Mouse (Mus musculus): ENCODE results near the gene U90926. TPM values are rescaled to one million over a fixed set of nuclear protein-coding genes. Genes with fewer than 3 reads are reported as not detected.

The U90926 gene
- polyA plus RNA-seq, 1 experiment: not detected

DNA sequence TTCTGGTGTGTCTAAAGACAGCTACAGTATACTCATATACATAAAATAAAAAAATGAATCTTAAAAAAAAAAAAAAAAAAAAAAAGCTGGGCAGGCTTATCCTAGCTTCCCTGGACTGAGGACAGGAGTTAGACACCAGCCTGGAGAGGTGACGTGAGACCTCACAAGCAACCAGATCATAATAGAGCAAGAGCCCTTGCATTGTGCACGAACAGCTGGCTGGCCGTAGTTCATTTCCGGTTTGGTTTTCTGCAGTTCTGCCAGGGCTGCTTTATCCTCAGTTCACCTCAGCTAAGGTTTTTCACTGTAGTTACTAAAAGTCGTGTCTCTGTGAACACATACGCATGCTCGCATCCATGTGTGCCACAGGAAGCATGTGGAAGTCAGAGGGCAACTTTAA is 12.6 kb upstream of the U90926 start:
- TF ChIP-seq TAL1 (IDR thresholded peaks at IDR 0.05; ENCODE audit: low read length) (no peak), GATA1 (IDR thresholded peaks at IDR 0.05; ENCODE audit: low read length) (no peak)
- H3K9me3 ChIP-seq (ENCODE audit: control insufficient read depth, low read length): no peaks in the 10 kb centered on the region
- no peaks in the 10 kb centered on the region for H3K4me1 ChIP-seq (ENCODE audit: control insufficient read depth)
- H3K36me3 ChIP-seq (ENCODE audit: control insufficient read depth): no peaks in the 10 kb centered on the region
- H3K4me3 ChIP-seq (replicated peaks): no peak overlapping the region
- peaks cover 7% of the 10 kb centered on the region for H3K27me3 ChIP-seq (ENCODE audit: control insufficient read depth)

DNA sequence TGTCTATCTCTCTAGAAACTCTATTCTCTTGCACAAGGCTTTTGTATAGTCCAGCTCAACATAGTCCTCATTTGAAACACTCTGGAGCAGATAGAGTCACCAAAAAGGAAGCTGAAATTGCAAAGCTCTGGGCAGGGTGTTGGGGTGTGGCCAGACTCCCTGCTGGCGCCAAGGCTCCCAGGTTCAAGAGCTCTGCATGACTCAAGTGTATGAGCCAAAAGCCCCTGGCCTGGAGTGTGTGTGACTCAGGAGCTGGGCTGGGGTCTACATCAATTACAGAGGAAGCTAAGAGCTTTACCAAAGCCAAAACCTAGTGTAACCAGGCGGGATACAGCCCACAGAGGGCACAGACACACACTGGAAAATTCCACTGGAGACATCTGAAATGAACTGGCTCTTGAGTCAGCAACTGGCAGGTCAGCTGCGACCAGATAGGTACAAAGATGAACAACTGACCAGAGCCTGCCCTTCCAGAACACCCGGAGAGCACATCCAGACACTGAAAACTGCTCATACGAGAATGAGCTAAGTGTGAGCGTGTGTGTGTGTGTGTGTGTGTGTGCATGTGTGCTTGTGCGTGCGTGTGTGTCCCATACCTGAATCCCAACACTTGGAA is 5.2 kb upstream of the U90926 start:
- no peak overlapping the region for H3K4me3 ChIP-seq (replicated peaks)
- no peaks in the 10 kb centered on the region for H3K9me3 ChIP-seq (ENCODE audit: control insufficient read depth, low read length)
- H3K27me3 ChIP-seq (ENCODE audit: control insufficient read depth): no peaks in the 10 kb centered on the region
- H3K4me1 ChIP-seq (ENCODE audit: control insufficient read depth): no peaks in the 10 kb centered on the region
- H3K36me3 ChIP-seq (ENCODE audit: control insufficient read depth): no peaks in the 10 kb centered on the region
- TF ChIP-seq TAL1 (IDR thresholded peaks at IDR 0.05; ENCODE audit: low read length) (no peak), GATA1 (IDR thresholded peaks at IDR 0.05; ENCODE audit: low read length) (no peak)

DNA sequence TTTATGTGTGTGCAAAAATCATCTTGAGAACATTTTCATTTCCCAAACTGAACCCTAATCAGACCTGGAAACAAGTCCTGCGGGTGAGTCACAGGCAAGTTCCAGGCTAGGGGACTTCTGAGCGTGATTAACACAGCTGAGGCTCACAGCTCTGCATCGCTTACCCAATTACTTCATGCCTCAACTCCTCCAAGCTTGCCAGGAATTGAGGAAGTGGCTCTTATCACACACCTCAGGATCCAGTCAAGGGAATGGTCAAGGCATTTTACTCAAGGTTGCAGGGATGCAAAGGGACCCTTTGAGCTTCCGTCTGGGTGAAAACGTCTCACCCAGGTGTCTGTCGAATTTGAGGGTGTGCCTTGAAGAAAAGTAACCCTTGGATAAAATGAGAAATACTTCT is 4.6 kb upstream of the U90926 start:
- no peak overlapping the region for H3K4me3 ChIP-seq (replicated peaks)
- TF ChIP-seq TAL1 (IDR thresholded peaks at IDR 0.05; ENCODE audit: low read length) (no peak), GATA1 (IDR thresholded peaks at IDR 0.05; ENCODE audit: low read length) (no peak)
- no peaks in the 10 kb centered on the region for H3K9me3 ChIP-seq (ENCODE audit: control insufficient read depth, low read length)
- H3K4me1 ChIP-seq (ENCODE audit: control insufficient read depth): no peaks in the 10 kb centered on the region
- H3K27me3 ChIP-seq (ENCODE audit: control insufficient read depth): no peaks in the 10 kb centered on the region
- H3K36me3 ChIP-seq (ENCODE audit: control insufficient read depth): no peaks in the 10 kb centered on the region

DNA sequence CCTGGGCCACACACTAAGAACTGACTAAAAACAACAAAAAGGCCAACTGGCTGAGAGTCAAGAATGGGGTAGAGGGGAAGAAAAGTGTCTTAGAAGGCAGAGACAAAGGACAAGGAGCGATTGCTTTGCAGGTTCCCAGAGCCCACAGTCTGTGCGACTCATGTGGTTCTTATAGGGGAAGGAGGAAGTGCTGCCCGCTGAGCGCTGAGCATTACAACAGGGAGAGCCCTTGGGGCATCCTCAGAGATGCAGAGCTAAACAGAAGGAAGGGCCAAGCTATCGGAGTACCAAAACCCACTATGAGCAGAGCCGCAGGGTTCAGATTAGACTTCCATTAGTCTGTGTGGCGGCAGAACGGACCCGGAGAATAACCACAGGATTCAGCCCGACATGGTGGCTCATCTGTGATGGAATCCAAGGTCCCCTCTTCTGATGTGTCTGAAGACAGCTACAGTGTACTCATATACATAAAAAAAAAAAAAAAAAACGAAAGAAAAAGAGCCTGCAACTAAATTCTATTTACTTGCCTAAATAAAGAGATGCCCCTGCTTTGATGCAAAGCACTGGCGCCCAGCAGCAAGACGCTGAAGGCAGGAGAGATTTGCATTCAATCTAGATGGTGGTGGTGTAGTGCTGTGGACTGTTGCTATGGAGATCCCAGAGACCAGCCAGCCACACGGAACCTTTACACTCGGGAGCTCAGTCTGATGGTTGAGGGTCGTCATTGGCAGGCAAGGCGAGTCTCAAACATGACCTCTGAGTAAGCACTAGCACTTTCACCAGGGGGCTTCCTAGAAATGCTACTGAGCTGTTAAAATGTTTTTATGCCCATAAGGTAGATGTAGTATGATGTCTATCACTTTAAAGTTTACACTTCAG is 3.9 kb upstream of the U90926 start:
- H3K9me3 ChIP-seq (ENCODE audit: control insufficient read depth, low read length): no peaks in the 10 kb centered on the region
- no peak for TF ChIP-seq TAL1 (IDR thresholded peaks at IDR 0.05; ENCODE audit: low read length)
- H3K4me1 ChIP-seq (ENCODE audit: control insufficient read depth): no peaks in the 10 kb centered on the region
- no peak overlapping the region for H3K4me3 ChIP-seq (replicated peaks)
- no peaks in the 10 kb centered on the region for H3K27me3 ChIP-seq (ENCODE audit: control insufficient read depth)
- H3K36me3 ChIP-seq (ENCODE audit: control insufficient read depth): no peaks in the 10 kb centered on the region

DNA sequence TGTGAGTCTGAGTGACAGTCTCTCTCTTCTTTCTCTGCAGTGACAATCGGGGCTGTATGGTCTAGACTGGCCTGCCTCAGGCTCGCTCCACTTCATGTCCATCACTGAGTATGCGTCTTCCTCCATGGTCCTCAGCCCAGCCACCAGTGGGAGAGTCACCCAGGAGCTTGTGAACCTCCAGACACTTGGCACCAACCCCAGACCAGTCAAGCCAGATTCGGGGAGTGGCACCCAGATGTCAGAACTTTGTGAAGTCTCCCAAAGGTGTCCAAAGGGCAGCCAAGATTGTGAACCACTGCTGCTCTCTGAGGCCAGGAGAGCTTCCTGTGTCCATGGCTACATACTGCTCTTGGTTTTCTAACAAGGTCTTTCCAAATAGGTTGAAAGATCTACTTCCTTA is 3.0 kb downstream of the U90926 start:
- Histone ChIP-seq H3K4me3 (replicated peaks) (no peak overlapping the region), H3K9me3 (ENCODE audit: control insufficient read depth, low read length) (no peaks in the 10 kb centered on the region), H3K4me1 (ENCODE audit: control insufficient read depth) (no peaks in the 10 kb centered on the region), H3K36me3 (ENCODE audit: control insufficient read depth) (no peaks in the 10 kb centered on the region), H3K27me3 (ENCODE audit: control insufficient read depth) (peaks cover 4% of the 10 kb centered on the region; the same call in 1 of the 2 replicates)
- TF ChIP-seq GATA1 (IDR thresholded peaks at IDR 0.05; ENCODE audit: low read length) (no peak), TAL1 (IDR thresholded peaks at IDR 0.05; ENCODE audit: low read length) (no peak)

DNA sequence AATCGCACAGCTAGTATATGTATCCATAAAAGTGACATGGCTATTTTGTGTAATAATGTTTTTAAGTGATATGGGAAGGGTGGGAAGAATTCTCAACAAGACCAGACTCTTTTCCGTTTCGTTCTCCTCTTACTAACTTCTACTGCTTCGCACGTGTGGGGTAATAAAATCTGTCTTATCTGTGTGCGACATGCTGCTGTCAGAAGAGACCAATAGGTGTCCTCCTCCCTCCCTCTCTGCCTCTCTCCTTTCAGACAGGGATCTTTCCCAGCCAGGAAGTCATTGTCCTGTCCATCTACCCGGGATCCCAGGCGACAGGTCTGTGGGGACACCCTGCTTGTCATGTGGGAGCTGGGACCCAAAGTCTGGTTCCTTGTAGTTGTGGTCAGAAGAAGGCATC is 5.0 kb downstream of the U90926 start:
- Histone ChIP-seq H3K27me3 (ENCODE audit: control insufficient read depth) (peaks cover 4% of the 10 kb centered on the region; the same call in 1 of the 2 replicates), H3K36me3 (ENCODE audit: control insufficient read depth) (no peaks in the 10 kb centered on the region), H3K9me3 (ENCODE audit: control insufficient read depth, low read length) (no peaks in the 10 kb centered on the region), H3K4me1 (ENCODE audit: control insufficient read depth) (no peaks in the 10 kb centered on the region), H3K4me3 (replicated peaks) (no peak overlapping the region)
- TF ChIP-seq TAL1 (IDR thresholded peaks at IDR 0.05; ENCODE audit: low read length) (no peak), GATA1 (IDR thresholded peaks at IDR 0.05; ENCODE audit: low read length) (no peak)

DNA sequence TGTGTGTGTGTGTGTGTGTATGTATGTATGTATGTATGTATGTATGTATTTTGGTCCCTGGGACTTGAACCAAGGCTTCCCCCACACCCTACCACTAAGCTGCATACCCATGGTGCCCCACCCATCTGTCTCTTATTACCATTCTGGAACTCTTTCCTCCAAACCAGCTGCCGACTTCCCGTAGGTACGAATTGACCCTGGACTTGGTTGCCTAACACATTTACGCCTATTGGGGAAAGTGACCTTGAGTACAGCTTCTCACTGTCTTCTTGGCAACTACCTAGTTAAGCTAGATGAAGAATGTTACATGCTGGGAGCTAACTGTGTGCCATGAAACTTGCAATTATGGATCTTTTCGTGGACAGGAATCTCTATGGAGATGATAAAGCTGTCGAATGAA is 9.1 kb downstream of the U90926 start:
- Histone ChIP-seq H3K36me3 (ENCODE audit: control insufficient read depth) (peaks cover 32% of the 10 kb centered on the region), H3K4me3 (replicated peaks) (no peak overlapping the region), H3K9me3 (ENCODE audit: control insufficient read depth, low read length) (no peaks in the 10 kb centered on the region), H3K27me3 (ENCODE audit: control insufficient read depth) (peaks cover 2% of the 10 kb centered on the region; the same call in 1 of the 2 replicates), H3K4me1 (ENCODE audit: control insufficient read depth) (peaks cover 7% of the 10 kb centered on the region)
- TF ChIP-seq GATA1 (IDR thresholded peaks at IDR 0.05; ENCODE audit: low read length) (no peak), TAL1 (IDR thresholded peaks at IDR 0.05; ENCODE audit: low read length) (no peak)

DNA sequence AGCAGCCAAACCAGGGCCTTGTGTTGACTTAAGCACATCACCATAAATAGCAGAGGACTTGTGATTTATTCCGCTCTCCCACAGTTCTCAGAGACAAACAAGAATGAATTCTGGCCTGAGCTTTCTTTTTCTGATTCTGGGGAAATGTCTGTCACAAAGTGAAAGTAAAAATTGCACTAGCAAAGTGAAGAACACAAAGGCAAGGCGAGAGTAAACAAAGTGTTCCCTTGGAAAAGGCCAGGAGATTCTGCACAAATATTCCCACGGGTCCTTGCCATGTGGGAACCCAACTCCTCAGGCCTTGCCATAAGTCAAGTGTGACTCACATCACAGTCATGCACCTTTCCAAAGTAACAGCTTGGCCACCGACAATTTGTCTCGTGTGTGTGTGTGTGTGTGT is 9.5 kb downstream of the U90926 start:
- Histone ChIP-seq H3K27me3 (ENCODE audit: control insufficient read depth) (peaks cover 2% of the 10 kb centered on the region; the same call in 1 of the 2 replicates), H3K4me3 (replicated peaks) (no peak overlapping the region), H3K4me1 (ENCODE audit: control insufficient read depth) (peaks cover 7% of the 10 kb centered on the region), H3K36me3 (ENCODE audit: control insufficient read depth) (peaks cover 36% of the 10 kb centered on the region), H3K9me3 (ENCODE audit: control insufficient read depth, low read length) (no peaks in the 10 kb centered on the region)
- TF ChIP-seq TAL1 (IDR thresholded peaks at IDR 0.05; ENCODE audit: low read length) (no peak), GATA1 (IDR thresholded peaks at IDR 0.05; ENCODE audit: low read length) (no peak)

DNA sequence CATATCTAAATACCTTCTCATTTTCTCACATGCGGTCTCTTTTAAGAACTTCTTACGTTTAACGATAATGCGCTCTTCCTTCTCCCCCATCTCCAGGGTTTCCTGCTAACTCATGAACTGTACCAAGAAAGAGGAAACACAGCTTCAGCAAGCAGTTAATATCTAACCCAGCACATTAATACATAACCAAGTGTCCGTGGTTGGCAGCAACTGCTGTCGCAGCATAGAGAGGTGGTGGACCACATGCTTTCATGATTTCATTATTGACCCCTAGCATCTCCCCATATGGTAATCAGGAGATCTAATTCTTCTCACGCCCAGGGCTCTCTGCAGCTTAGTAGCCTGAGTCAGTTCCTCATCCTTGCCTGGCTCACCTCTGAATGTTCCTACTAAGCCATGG is 10.0 kb downstream of the U90926 start:
- H3K36me3 ChIP-seq (ENCODE audit: control insufficient read depth): peaks cover 41% of the 10 kb centered on the region
- no peak overlapping the region for H3K4me3 ChIP-seq (replicated peaks)
- H3K27me3 ChIP-seq (ENCODE audit: control insufficient read depth): no peaks in the 10 kb centered on the region
- peaks cover 7% of the 10 kb centered on the region for H3K4me1 ChIP-seq (ENCODE audit: control insufficient read depth)
- TF ChIP-seq GATA1 (IDR thresholded peaks at IDR 0.05; ENCODE audit: low read length) (no peak), TAL1 (IDR thresholded peaks at IDR 0.05; ENCODE audit: low read length) (no peak)
- H3K9me3 ChIP-seq (ENCODE audit: control insufficient read depth, low read length): no peaks in the 10 kb centered on the region
